Mouse (Mus musculus): ENCODE results near the gene Mid1ip1. TPM values are rescaled to one million over a fixed set of nuclear protein-coding genes. Genes with fewer than 3 reads are reported as not detected.

Gene Mid1ip1
- 118 and 122 TPM in 2 replicates for polyA plus RNA-seq (2015; fragmentation: Nextera tagmentation; extraction: Ambion mirVana)

DNA sequence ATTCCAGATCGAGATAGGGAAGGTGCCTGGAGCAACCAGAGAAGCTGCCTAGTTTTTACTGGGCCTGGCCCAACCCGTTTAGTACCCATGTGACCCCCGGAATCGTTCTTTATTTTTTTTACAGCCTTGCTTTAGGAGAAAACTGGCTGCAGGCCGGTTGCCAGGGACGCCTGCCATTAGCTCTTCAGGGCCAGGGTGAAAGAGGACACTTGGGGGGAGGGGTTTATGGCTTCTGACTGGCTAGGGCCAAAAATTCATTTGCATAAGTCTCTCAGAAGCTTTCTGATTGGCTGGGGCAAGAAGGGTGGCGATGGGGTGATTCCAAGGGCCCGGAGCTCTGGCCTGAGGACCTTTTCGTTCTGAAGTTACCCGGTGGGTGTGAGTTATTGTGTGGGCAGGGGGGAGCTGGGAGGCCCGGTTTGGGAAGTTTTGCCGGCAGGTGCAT is at the start of gene Mid1ip1:
Gene Mid1ip1 (plus strand): TSS at position 318 of the 445 bp plus-strand sequence.
- Histone ChIP-seq H3K27me3 (no peaks in the 10 kb centered on the region), H3K9me3 (no peaks in the 10 kb centered on the region), H3K9ac (no peak within 1 kb of the TSS), H3K4me1 (replicated peaks) (no peaks in the 10 kb centered on the region), H3K4me2 (peak within 1 kb of the TSS; percentile 34), H3K27ac (replicated peaks) (peak within 1 kb of the TSS; percentile 30), H3K4me3 (peak within 1 kb of the TSS; percentile 12; the same call in 1 of the 2 replicates), H3K36me3 (no peaks in the 10 kb centered on the region)
- peak; percentile 68 for ATAC-seq (ENCODE audit: low FRiP score, low read depth)
- 25% methylated on average over 12 of the region's 12 CpGs for WGBS

DNA sequence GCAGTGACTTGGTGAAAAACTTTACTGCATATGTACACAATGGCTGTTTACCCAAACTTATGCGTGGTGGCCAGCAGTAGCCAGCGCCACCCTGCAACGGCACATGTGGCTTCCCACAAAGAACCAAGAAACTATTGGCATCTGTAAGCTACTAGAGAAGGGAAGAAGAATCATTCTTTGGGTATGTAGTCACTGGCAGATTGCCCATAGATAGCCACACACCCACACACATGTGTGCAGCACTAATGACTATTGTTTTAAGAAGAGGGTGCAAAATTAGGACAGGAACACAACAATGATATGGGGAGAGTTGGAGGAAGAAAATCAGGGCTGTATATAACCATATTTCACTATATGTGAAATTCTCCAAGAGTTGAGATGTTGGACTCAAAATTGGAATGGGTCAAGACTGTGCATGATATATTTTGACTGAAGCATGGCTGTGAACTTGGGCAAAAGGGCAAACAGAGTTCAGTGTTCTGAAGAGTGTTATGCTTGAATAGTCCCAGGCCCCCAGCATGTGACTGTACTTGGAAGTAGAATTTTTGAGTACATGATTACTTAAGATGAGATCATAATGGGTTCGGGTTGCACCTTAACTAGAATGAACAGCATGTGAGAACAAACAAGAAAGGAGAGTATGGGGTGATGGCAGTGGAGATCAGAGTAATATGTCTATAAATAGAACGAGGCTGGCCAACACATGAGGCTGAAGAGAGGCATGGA is 20.2 kb upstream of the Mid1ip1 start:
- Histone ChIP-seq H3K9me3 (no peaks in the 10 kb centered on the region), H3K4me3 (no peak overlapping the region), H3K27ac (replicated peaks) (no peak overlapping the region), H3K9ac (no peak overlapping the region), H3K4me2 (no peak overlapping the region), H3K27me3 (no peaks in the 10 kb centered on the region), H3K36me3 (no peaks in the 10 kb centered on the region), H3K4me1 (replicated peaks) (no peaks in the 10 kb centered on the region)
- WGBS = 91% methylated on average over 5 of the region's 5 CpGs
- no peak for ATAC-seq (ENCODE audit: low FRiP score, low read depth)

DNA sequence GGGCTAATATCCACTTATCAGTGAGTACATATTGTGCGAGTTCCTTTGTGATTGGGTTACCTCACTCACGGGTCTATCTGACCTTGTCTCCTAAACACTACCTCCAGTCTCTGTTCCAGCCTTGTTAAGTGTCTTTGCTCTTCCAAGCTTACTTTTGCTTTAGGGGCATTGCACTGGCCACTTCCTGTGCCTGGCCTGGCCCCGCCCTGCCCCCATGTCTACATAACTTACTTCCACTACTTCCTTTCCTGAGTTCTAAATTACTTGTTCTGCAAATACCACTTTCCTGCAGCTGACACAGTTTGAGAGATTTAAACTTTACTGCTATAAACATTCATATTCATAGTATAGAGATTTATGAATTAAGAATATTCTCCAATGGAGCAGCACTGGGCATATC is 8.1 kb upstream of the Mid1ip1 start:
- no peak for ATAC-seq (ENCODE audit: low FRiP score, low read depth)
- H3K9ac ChIP-seq = no peak overlapping the region
- WGBS = 94% methylated on average over 3 of the region's 3 CpGs

DNA sequence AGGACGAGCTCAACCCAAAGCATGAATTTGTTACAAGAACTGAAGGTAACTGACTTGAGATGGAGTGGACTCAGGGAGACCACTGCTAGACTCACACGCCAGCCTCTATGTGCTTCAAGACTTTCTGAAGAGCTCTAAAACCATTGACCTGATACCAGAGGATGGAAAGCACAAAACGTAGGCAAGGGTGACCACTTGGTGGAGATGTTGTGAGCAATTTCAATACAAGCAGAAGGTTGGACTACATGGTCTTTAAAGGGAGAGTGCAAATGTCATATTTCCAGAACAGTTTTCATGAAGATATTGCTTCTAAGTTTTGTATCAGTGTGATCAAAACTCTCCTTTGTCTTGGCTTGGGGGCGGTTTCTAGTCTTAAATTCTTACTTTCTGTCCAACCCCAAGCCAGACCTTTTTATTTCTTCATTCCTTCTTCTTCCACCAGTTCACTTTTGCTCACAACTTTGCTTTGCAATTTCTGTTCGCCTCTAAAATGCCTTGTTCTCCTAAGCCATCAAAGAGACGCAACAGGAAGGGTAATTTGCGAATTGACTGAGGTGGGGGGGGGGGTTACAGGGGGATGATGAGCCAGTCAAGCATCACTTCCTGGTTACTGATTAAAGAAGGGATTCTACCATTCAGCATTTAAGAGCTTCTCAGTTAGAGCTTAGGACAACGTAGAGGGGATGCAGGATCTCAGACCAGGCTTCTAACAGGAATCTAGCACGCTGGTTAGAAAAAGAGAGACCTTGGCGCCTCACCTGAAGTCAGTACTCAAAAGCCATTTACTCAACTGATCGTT is 775 bp upstream of the Mid1ip1 start:
- 41% methylated on average over 11 of the region's 11 CpGs for WGBS
- Histone ChIP-seq H3K9me3 (no peaks in the 10 kb centered on the region), H3K9ac (no peak overlapping the region), H3K4me3 (no peak overlapping the region), H3K4me2 (peak overlapping the region; percentile 34), H3K36me3 (no peaks in the 10 kb centered on the region), H3K27ac (replicated peaks) (0 out of 2 replicates have a peak overlapping the region, but pooled peaks have one; percentile 30), H3K4me1 (replicated peaks) (no peaks in the 10 kb centered on the region), H3K27me3 (no peaks in the 10 kb centered on the region)
- ATAC-seq (ENCODE audit: low FRiP score, low read depth) = no peak

More for the DNA sequence above, 8.1 kb upstream of the Mid1ip1 start:
- Histone ChIP-seq H3K27ac (replicated peaks) (no peak overlapping the region), H3K4me2 (no peak overlapping the region), H3K9me3 (no peaks in the 10 kb centered on the region), H3K4me1 (replicated peaks) (no peaks in the 10 kb centered on the region), H3K4me3 (no peak overlapping the region), H3K36me3 (no peaks in the 10 kb centered on the region), H3K27me3 (no peaks in the 10 kb centered on the region)

DNA sequence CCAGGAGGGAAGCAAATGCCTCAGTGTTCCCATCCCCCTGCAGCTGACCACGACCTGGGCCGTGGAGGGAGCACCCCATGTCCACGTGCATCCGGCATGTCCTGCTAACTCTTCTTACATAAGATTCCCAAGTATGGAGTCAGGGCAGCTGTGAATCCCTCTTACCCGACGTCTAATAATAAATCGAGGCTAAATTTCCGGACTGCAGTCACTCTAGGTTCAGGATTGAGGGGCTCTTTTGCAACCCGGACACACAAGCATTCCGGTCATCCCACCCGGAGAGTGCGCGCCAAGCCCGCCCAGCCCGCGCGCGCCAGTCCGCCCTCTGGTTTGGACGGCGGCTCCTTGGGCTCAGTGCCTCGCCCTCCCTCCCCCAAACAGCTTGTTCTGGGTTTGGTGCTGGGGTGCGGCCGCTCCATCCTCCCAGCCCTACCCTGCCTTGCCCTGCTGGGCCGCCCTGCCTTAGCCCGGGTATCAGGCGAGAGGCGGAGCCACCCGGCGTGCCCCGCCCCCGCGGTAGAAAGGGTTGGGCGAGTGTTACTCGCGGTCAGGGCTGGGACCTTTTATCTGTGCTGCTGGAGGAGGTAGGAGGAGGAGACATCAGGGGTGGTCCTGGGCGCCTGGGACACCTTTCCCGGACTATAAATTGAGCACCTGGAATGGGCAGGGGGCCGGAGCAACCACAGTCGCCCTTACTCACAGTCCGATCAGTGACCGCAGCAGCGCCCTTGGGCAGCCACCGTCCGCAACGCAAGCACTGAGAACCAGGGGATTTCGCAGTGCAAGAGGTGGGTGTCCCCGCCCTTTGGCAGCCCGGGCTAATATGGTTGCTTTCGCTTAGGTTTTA is 2.3 kb downstream of the Mid1ip1 start:
- H3K9me3 ChIP-seq = no peaks in the 10 kb centered on the region
- ATAC-seq (ENCODE audit: low FRiP score, low read depth) = peak; percentile 93
- H3K36me3 ChIP-seq = no peaks in the 10 kb centered on the region
- H3K4me1 ChIP-seq (replicated peaks) = peaks cover 9% of the 10 kb centered on the region; the same call in 1 of the 2 replicates
- 17% methylated on average over 49 of the region's 50 CpGs for WGBS
- H3K9ac ChIP-seq = peak overlapping the region; percentile 67
- peak overlapping the region; percentile 59 for H3K4me3 ChIP-seq
- no peaks in the 10 kb centered on the region for H3K27me3 ChIP-seq
- peak overlapping the region; percentile 62 for H3K4me2 ChIP-seq
- H3K27ac ChIP-seq (replicated peaks) = peak overlapping the region; percentile 81

DNA sequence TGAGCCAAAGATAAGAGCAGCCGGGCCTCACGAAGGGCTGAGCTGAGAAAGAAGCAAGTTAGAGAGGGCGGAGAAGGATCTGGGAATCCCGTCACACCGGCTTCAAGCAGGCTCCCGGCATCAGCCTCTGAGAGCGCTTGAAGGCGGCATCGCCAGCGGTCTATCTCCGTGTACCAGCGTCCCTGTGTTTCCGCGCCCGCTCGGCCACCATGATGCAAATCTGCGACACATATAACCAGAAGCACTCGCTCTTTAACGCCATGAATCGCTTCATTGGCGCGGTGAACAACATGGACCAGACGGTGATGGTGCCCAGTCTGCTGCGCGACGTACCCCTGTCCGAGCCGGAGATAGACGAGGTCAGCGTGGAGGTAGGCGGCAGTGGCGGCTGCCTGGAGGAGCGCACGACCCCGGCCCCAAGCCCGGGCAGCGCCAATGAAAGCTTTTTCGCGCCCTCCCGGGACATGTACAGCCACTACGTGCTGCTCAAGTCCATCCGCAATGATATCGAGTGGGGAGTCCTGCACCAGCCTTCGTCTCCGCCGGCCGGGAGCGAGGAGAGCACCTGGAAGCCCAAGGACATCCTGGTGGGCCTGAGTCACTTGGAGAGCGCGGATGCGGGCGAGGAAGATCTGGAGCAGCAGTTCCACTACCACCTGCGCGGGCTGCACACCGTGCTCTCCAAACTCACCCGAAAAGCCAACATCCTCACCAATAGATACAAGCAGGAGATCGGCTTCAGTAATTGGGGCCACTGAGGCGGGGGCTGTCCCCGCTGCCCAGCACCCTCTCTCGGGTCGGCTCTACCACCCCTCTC is 3.4 kb downstream of the Mid1ip1 start:
- Histone ChIP-seq H3K36me3 (no peaks in the 10 kb centered on the region), H3K4me2 (peak overlapping the region; percentile 62)
- no peak for ATAC-seq (ENCODE audit: low FRiP score, low read depth)

DNA sequence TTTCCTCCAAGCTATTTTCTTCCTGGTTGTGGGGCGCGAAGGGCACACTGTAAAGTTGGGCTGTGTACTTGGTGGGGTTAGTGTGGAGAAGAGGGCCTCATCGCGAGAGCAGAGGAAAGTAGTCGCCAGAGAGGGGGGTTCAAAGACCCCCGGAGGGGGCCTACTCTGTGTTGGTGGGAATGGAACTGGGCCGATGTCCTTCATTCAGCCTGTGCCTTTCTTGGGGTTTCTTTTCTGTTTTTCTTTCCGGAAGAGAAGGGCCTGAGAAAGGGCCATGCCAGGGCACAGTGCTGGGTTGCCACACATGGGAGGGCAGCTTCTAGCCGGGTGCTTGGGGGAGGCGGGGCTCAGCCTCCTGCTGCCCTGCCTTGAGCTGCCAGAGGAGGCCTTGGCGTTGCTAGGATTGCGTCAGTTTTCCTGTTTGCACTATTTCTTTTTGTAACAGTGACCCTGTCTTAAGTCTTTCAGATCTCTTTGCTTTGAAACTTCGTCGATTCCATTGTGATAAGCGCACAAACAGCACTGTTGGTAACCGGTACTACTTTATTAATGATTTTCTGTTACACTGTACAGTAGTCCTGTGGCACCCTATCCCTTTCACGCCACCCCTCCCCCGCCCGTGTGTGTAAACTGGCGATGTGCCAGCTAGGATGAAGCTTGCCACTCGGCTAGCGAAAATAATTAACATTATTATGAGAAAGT is 4.2 kb downstream of the Mid1ip1 start:
- 19% methylated on average over 22 of the region's 22 CpGs for WGBS
- Histone ChIP-seq H3K9ac (peak overlapping the region; percentile 67), H3K4me3 (peak overlapping the region; percentile 59), H3K27me3 (no peaks in the 10 kb centered on the region), H3K27ac (replicated peaks) (peak overlapping the region; percentile 81), H3K9me3 (no peaks in the 10 kb centered on the region), H3K4me2 (peak overlapping the region; percentile 62), H3K36me3 (no peaks in the 10 kb centered on the region), H3K4me1 (replicated peaks) (peaks cover 9% of the 10 kb centered on the region; the same call in 1 of the 2 replicates)
- ATAC-seq (ENCODE audit: low FRiP score, low read depth) = peak; percentile 80

More for the DNA sequence above, 3.4 kb downstream of the Mid1ip1 start:
- peak overlapping the region; percentile 67 for H3K9ac ChIP-seq
- peak overlapping the region; percentile 81 for H3K27ac ChIP-seq (replicated peaks)
- peaks cover 9% of the 10 kb centered on the region; the same call in 1 of the 2 replicates for H3K4me1 ChIP-seq (replicated peaks)
- no peaks in the 10 kb centered on the region for H3K27me3 ChIP-seq
- H3K9me3 ChIP-seq = no peaks in the 10 kb centered on the region
- peak overlapping the region; percentile 59 for H3K4me3 ChIP-seq
- WGBS = 22% methylated on average over 61 of the region's 61 CpGs

DNA sequence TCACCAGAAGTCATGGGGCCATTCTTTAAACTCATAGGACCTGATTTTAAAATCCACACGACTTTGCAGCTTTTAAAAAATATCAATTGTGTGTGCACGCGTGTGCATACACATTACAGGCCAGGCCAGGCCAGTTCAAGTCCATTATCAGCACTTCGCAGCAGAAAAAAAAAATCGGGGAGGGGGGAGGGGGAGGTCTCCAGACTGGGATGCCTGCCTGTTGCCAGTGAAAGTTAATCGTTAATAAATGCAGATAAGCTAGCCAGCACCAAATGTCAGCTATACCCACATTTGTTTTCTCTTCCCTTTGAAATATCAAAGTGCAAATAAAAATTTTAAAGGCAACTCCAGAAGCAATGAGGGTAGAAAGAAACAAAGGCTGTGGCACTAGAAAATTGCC is 5.6 kb downstream of the Mid1ip1 start:
- Histone ChIP-seq H3K9me3 (no peaks in the 10 kb centered on the region), H3K4me3 (peak overlapping the region; percentile 59; the same call in 1 of the 2 replicates), H3K27ac (replicated peaks) (no peak overlapping the region), H3K4me1 (replicated peaks) (peaks cover 9% of the 10 kb centered on the region; the same call in 1 of the 2 replicates), H3K4me2 (peak overlapping the region; percentile 62), H3K9ac (no peak overlapping the region; the same call in 1 of the 2 replicates), H3K27me3 (no peaks in the 10 kb centered on the region), H3K36me3 (no peaks in the 10 kb centered on the region)
- 26% methylated on average over 6 of the region's 6 CpGs for WGBS
- ATAC-seq (ENCODE audit: low FRiP score, low read depth) = no peak

DNA sequence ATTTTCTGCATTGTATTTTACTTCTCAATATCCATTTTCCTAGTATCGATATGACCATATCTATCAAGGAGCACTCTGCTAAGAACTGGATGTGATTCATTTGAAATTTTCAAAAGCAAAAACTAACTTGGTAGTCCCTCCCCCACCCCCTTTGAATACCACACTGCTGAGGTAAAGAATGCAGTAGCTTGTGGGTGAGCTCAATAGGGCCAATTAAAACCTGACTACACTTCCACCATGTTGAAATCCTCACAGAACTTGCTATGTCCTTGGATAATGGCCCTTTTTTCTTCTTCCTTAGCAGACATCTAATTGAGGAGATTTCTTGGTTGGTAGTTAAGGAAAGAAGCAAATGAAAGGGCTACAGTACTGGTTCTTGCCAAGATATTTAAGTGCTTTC is 9.8 kb downstream of the Mid1ip1 start:
- H3K9me3 ChIP-seq = no peaks in the 10 kb centered on the region
- no peaks in the 10 kb centered on the region for H3K36me3 ChIP-seq
- H3K4me1 ChIP-seq (replicated peaks) = peaks cover 9% of the 10 kb centered on the region; the same call in 1 of the 2 replicates
- no peak overlapping the region for H3K4me2 ChIP-seq
- no peak overlapping the region for H3K9ac ChIP-seq
- H3K4me3 ChIP-seq = no peak overlapping the region
- no peak overlapping the region for H3K27ac ChIP-seq (replicated peaks)
- H3K27me3 ChIP-seq = no peaks in the 10 kb centered on the region
- ATAC-seq (ENCODE audit: low FRiP score, low read depth) = no peak
- 90% methylated on average over 1 of the region's 1 CpGs for WGBS

DNA sequence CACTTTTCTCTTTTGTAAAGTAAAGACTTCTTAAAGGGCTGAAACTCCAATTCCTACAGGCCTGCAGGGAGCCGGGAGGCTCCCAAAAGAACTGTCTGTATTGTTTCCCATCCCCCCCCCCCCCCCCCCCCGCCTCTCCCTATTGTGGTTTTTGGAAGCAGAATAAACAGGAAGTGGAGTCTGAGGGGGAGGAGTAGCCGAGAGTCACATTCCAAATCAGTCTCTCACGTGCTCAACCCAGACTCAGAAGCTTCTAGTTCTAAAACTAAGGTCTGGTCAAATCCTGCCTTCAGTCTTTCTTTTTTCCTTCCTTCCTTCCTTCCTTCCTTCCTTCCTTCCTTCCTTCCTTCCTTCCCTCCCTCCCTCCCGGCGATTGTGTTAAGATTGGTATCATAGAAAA is 14.7 kb downstream of the Mid1ip1 start:
- no peak for ATAC-seq (ENCODE audit: low FRiP score, low read depth)
- Histone ChIP-seq H3K27me3 (no peaks in the 10 kb centered on the region), H3K4me2 (no peak overlapping the region), H3K9ac (no peak overlapping the region), H3K4me1 (replicated peaks) (no peaks in the 10 kb centered on the region), H3K4me3 (no peak overlapping the region), H3K27ac (replicated peaks) (no peak overlapping the region), H3K36me3 (no peaks in the 10 kb centered on the region), H3K9me3 (no peaks in the 10 kb centered on the region)
- WGBS = 17% methylated on average over 3 of the region's 6 CpGs

All from hindbrain, embryonic 15.5 days (tissue).